Mouse (Mus musculus): Measurements from ENCODE around the gene Cdk9.

DNA sequence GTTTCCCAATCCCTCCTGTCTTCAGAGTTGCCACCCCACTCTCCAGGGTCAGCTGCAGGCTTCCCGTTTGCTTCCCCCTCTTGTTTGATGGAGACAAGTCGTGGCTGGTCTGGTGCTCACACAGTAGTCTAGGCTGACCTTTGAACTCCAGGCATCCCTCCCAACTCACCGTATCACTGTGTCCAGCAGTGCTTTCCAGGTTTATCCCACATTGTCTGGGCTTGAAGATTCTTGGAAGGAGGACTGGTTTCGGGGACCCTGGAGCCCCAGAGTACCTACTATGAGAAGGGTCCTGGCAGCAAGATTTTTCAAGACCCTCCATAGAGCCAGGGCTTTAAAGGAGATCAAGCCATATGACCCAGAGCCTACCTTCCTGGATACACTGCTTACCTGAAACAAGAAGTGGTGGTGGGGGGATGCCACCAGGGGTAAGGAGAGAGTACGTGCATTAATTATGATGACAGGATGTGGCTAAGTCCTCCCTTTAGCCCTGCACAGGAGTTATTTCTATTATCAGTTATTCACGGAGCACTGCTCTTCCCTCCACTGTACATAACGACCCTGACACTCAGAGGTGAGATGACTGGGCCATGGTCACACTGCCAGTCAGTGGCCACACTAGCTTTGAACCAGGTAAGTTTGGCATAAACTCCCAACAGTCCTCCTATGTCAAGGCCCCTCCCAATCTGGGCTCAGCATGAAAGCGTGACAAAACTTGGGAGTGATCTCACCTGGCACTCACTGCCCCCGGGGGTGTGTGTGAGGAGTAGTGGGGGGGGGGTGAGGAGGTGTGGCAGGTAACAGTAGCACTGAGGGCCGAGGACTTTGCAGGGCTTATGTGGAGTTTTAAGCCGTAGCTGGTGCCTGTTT is 1.5 kb upstream of the Cdk9 start:
- TF ChIP-seq POLR2A (IDR thresholded peaks at IDR 0.05; ENCODE audit: extremely low read depth, insufficient read depth, low read length) = no peak
- TF ChIP-seq CTCF (IDR thresholded peaks at IDR 0.05; ENCODE audit: extremely low read depth, insufficient read depth, low read length) = no peak

All from cortical plate, adult 2 months (tissue).